Mouse (Mus musculus) C2C12 (cell line): ENCODE data around the gene Polr2l. TPM values are rescaled to one million over a fixed set of nuclear protein-coding genes. Genes with fewer than 3 reads are reported as not detected.

Experiments
- H3K27me3 ChIP-seq: one replicate; pipeline ENCODE4 v1.6.1; 2011; ENCODE audit not compliant: control insufficient read depth, insufficient read depth, insufficient read length
- H3K36me3 ChIP-seq: one replicate; pipeline ENCODE4 v1.6.1; 2011; ENCODE audit not compliant: control insufficient read depth, insufficient read depth
- H3K4me3 ChIP-seq: one replicate; pipeline ENCODE4 v1.5.1; 2011; ENCODE audit warnings: mild to moderate bottlenecking, control low read depth; ENCODE audit not compliant: poor library complexity, insufficient read depth, severe bottlenecking
- H3K79me2 ChIP-seq: one replicate; pipeline ENCODE4 v1.6.1; 2011; ENCODE audit not compliant: control insufficient read depth, insufficient read depth
- H3K79me3 ChIP-seq: one replicate; pipeline ENCODE4 v1.6.1; 2011; ENCODE audit warnings: low read depth, control low read depth
- H3ac ChIP-seq: one replicate; pipeline ENCODE3; 2011; ENCODE audit warnings: low read depth; ENCODE audit not compliant: control insufficient read depth, insufficient read length
- CEBPB ChIP-seq: IDR thresholded peaks from one replicate; pipeline ENCODE4 v1.6.1; 2011; ENCODE audit warnings: low read depth, mild to moderate bottlenecking, control low read depth, moderate library complexity
- CTCF ChIP-seq: IDR thresholded peaks from one replicate; pipeline ENCODE4 v1.5.1; 2011; ENCODE audit not compliant: control insufficient read depth, insufficient read depth, insufficient read length
- FOSL1 ChIP-seq: IDR thresholded peaks from one replicate; pipeline ENCODE4 v1.8.0; 2011; ENCODE audit warnings: mild to moderate bottlenecking, low read length; ENCODE audit not compliant: poor library complexity, insufficient read depth, severe bottlenecking
- MAX ChIP-seq: IDR thresholded peaks from one replicate; pipeline ENCODE4 v1.6.1; 2011; ENCODE audit warnings: mild to moderate bottlenecking, control low read depth
- MYOD1 ChIP-seq: IDR thresholded peaks from one replicate; pipeline ENCODE4 v1.6.1; 2011; ENCODE audit warnings: low read depth; ENCODE audit not compliant: control insufficient read depth, insufficient read length
- MYOG ChIP-seq: IDR thresholded peaks from one replicate; pipeline ENCODE4 v1.6.1; 2011; ENCODE audit not compliant: control insufficient read depth, insufficient read length; ENCODE audit errors: extremely low read depth
- USF1 ChIP-seq: IDR thresholded peaks from one replicate; pipeline ENCODE4 v1.6.1; 2011; ENCODE audit warnings: low read depth, mild to moderate bottlenecking, control low read depth, moderate library complexity
- polyA plus RNA-seq: library from polyadenylated mRNA; unstranded; fragments of >200 nt; fragmentation: generic; extraction: Trizol; gene quantifications from one replicate; pipeline ENCODE4 v1.2.1, GENCODE M21; 2012; ENCODE audit warnings: missing spikeins

The Polr2l gene
- polyA plus RNA-seq, 1 experiment = 124 TPM

- Histone ChIP-seq H3K79me3 (no peaks in the 10 kb centered on the region), H3K4me3 (no peak overlapping the region), H3K27me3 (no peaks in the 10 kb centered on the region), H3K36me3 (no peaks in the 10 kb centered on the region), H3ac (no peak overlapping the region), H3K79me2 (no peaks in the 10 kb centered on the region)
- no peak for TF ChIP-seq USF1
- TF ChIP-seq MAX = no peak
- no peak for TF ChIP-seq MYOD1
- TF ChIP-seq CTCF = no peak
- no peak for TF ChIP-seq FOSL1
- no peak for TF ChIP-seq MYOG
- TF ChIP-seq CEBPB = no peak
Measured at GRCm38 (mm10) chr7:141426948-141427730, 47.8 kb downstream of the Polr2l start.

DNA sequence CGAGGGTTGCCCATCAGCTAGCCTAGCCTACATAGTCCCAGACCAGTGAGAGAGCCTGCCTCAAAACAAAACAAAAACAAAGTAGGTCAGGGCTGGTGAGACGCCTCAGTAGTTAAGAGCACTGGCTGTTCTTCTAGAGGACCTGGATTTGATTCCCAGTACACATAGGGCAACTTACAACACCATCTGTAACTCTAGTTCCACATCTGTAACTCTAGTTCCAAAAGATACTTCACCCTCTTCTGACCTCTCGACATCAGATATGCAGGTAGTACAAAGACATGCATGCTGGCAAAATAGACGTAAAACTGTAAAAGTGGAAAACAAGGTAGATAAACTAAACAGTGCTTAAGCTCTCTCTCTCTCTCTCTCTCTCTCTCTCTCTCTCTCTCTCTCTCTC, 51.1 kb downstream of the Polr2l start:
- Histone ChIP-seq H3K79me2 (no peaks in the 10 kb centered on the region), H3K4me3 (no peak overlapping the region), H3ac (no peak overlapping the region), H3K27me3 (no peaks in the 10 kb centered on the region), H3K79me3 (no peaks in the 10 kb centered on the region), H3K36me3 (no peaks in the 10 kb centered on the region)
- TF ChIP-seq MYOD1 (no peak), MAX (no peak), CEBPB (no peak), USF1 (no peak), CTCF (no peak), MYOG (no peak), FOSL1 (no peak)

Other genes starting within 250 kb of the Polr2l start
- gene Phrf1, start 246.3 kb downstream of the Polr2l start, polyA plus RNA-seq = 60.2 TPM
- 0.35 TPM for gene Irf7, start 208.7 kb downstream of the Polr2l start, polyA plus RNA-seq
- gene Cdhr5, start 198.3 kb downstream of the Polr2l start, polyA plus RNA-seq = 0.04 TPM
- 16.1 TPM for gene Sct, start 196.0 kb downstream of the Polr2l start, polyA plus RNA-seq
- gene Drd4, start 183.1 kb downstream of the Polr2l start, polyA plus RNA-seq = 0.01 TPM
- 21.4 TPM for gene Deaf1, start 147.4 kb downstream of the Polr2l start, polyA plus RNA-seq
- 18.9 TPM for gene Tmem80, start 147.4 kb downstream of the Polr2l start, polyA plus RNA-seq
- 0.67 TPM for gene Eps8l2, start 136.3 kb downstream of the Polr2l start, polyA plus RNA-seq
- gene Taldo1, start 82.9 kb downstream of the Polr2l start, polyA plus RNA-seq = 252 TPM
- 14.9 TPM for gene Gatd1, start 61.0 kb downstream of the Polr2l start, polyA plus RNA-seq
- 2.4 TPM for gene Cend1, start 45.6 kb downstream of the Polr2l start, polyA plus RNA-seq
- gene Slc25a22, start 37.2 kb downstream of the Polr2l start, polyA plus RNA-seq = 16.2 TPM
- gene Pidd1, start 31.1 kb downstream of the Polr2l start, polyA plus RNA-seq = 9.5 TPM
- gene Rplp2, start 27.8 kb downstream of the Polr2l start, polyA plus RNA-seq = 4,785 TPM
- 32.8 TPM for gene Pnpla2, start 19.9 kb downstream of the Polr2l start, polyA plus RNA-seq
- 4.5 TPM for gene Cracr2b, start 14.0 kb downstream of the Polr2l start, polyA plus RNA-seq
- gene Cd151, start 7.7 kb downstream of the Polr2l start, polyA plus RNA-seq = 334 TPM
- 278 TPM for gene Tspan4, start 108 bp upstream of the Polr2l start, polyA plus RNA-seq
- 27.4 TPM for gene Chid1, start 64.7 kb upstream of the Polr2l start, polyA plus RNA-seq
- 92.7 TPM for gene Ap2a2, start 87.0 kb upstream of the Polr2l start, polyA plus RNA-seq
- gene Muc6, start 180.2 kb upstream of the Polr2l start, polyA plus RNA-seq = 0.27 TPM
- gene Muc2, start 215.2 kb upstream of the Polr2l start, polyA plus RNA-seq = 0.02 TPM